Comparison of ENCODE assay signal across 17 mouse cellular contexts in the genomic region with DNA sequence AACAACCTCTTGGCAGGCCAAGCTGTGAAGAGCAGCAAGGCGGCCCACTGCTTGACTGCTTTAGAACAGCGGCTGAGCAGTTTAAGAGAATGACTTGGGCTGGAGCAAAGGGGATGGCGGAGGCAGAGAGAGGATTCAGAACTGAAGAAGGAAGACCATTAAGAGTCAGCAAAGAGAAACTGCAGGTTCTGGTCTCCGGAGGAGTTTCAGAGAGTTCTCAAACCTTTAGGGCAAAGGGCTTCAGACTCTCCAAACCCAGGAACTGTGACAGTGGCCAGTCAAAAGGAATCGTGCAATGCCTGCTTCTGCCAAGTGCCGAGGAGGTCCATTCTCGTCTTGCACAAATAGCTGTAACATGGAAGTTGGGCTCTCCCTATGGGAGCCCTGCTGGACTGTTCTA. TPM values are rescaled to one million over a fixed set of nuclear protein-coding genes. Genes with fewer than 3 reads are reported as not detected.
"Had no signal": no experiment of that assay in that cellular context is flagged by ENCODE, and none has a peak within 500 bp of the region (broad histone marks: within the 10 kb centered on the region; RNA-seq: fewer than 3 reads in every experiment).

No protein-coding gene starts in this region.

- DNase-seq: retina, postnatal 1 day; right cerebral cortex, adult 18-20 months; right cerebral cortex, postnatal 14 days; right cerebral cortex, postnatal 25 days; right cerebral cortex, postnatal 4 days; spleen, adult 18-20 months; thymus, adult 18-20 months; thymus, adult 2 months; thymus, postnatal 14 days; thymus, postnatal 25 days; thymus, postnatal 36 days; thymus, postnatal 4 days had no signal

- H3K9me3 ChIP-seq: neural tube, embryonic 12.5 days; neural tube, embryonic 13.5 days; neural tube, embryonic 15.5 days had no signal

- H3K4me3 ChIP-seq: neural tube, embryonic 12.5 days; neural tube, embryonic 13.5 days; neural tube, embryonic 15.5 days had no signal

- H3K36me3 ChIP-seq: neural tube, embryonic 12.5 days; neural tube, embryonic 13.5 days; neural tube, embryonic 15.5 days had no signal

- H3K27me3 ChIP-seq: neural tube, embryonic 12.5 days; neural tube, embryonic 15.5 days had no signal

- H3K27ac ChIP-seq: neural tube, embryonic 12.5 days; neural tube, embryonic 13.5 days; neural tube, embryonic 15.5 days had no signal

- H3K4me2 ChIP-seq: neural tube, embryonic 12.5 days; neural tube, embryonic 13.5 days; neural tube, embryonic 15.5 days had no signal

- H3K9ac ChIP-seq: neural tube, embryonic 12.5 days; neural tube, embryonic 13.5 days; neural tube, embryonic 15.5 days had no signal

RNA-seq across cellular contexts. Expression of gene Grid1, which starts 54.5 kb away (rescaled TPM):
- total RNA-seq: neutrophil, adult 5-6 weeks had no signal
- polyA plus RNA-seq: small intestine, adult 2 months had no signal
